Mouse (Mus musculus) induced T-regulatory cell, adult 2 months (primary cell): ENCODE measurements around the gene Pgs1.

ENCODE experiments used
- DNase-seq: peaks from one replicate; pipeline ENCODE4 v3.0.0-alpha.2; 2012; ENCODE audit warnings: low read depth

The Pgs1 gene

DNA sequence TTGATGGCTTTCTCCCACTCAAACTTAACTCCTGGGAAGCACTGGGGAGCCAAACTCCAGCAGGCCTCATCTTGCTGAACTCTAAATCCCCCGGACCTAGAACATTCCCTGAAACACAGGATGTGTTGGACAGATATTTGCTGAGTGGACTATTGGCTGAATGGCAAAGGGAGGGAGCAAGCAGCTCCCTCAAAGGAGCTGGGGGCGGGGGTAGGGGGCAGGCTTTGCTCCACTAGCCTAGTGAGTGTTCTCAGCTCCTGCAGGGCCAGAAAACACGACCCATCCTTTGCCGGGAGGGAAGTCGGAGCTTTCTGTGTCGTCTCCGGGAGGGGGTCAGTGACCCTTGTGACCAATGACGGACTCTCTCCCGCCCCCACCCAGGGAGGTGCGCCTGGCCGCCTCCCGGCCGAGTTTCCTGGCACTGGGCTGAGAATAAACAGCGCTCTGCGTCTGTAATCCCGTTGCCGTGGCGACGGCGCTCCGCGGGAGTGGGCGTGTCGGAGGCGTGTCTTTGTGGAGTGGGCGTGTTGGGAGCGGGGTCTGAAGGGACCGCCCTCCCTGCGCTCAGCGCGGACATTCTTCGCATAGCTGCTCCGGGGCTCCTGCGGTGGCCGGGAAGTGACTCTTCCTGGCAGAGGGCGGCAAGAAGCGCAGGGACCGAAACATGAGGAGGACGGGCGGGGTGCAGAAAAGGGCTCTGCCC lies 22.9 kb upstream of the Pgs1 start:
- DNase-seq = peak; percentile 97

DNA sequence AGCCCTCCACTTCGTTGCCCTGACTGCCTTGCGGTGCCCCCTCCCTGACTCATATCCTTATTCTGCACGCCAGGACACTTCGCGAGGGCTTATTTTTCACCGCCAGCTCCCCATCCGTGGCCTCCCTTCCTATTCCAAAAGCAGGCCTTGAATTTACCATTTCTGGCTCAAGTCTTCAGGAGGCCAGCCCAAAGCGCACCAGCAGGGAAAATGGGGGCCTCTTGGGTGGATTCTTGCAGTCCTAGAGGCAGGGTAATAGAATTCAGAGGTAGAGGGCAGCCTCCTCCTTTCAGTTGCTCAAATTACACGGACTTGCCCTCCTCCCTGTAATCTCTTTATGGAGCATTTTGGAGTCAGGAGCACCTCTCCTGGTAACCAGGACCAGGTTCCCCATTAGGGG lies 22.2 kb upstream of the Pgs1 start:
- DNase-seq = no peak

DNA sequence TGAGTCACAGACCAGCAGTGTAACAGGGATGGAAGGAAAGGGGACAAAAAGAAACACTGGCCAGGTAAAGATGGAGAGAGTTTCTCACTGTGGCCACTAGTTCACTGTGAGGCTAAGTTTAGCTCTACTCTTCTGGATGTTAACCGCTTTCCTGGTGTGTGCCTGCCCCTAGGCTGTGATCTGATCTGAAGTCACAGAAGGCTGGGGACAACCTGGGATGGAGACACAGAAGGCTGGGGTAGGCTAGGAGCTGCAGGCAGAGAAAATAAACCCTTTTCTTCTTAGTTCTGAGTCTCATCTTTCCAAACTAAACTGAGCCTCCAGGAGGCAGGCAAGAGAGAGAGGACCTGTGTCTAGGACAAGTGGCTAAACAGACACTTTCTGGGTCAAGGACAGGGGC lies 21.8 kb upstream of the Pgs1 start:
- DNase-seq = peak; percentile 62

DNA sequence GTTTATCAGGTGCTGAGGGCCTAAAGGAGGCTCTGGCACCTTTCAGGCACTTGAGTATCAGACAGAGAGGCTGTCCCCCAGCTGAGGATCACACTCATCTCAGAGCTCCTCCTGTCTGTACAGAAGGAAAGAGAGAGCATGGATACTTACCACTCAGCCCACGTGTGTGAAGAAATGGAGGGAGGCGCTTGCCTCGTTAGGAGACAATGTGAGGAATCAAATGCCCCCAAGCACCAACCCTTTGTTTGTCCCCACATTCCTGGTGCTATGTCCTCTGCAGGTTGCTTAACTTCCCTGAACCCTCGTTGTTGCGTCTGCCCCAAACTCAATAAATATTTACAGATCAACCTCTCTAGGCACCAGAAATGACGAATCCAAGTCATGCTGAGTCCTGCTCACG lies 21.0 kb upstream of the Pgs1 start:
- DNase-seq = peak; percentile 51

DNA sequence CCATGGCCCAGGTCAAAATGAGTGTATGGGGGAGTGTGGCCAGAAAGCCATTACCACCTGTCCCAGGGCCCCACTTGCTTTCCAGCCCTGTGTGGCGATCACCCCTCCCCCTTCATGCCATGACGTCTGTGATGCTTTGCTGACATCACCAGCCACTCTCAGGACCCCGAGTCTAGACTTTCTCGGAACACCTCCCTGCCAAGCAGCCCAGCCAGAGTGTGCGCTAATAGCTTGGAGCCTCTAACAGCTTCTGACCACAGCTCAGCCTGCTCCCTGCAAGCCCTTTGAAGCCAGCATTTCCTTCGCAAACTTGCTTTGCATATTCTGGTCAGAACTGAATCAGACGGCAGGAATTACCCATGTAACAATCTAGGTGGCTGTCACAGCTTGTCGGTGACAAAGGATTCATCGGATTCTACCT lies 20.5 kb upstream of the Pgs1 start:
- DNase-seq = peak; percentile 84

DNA sequence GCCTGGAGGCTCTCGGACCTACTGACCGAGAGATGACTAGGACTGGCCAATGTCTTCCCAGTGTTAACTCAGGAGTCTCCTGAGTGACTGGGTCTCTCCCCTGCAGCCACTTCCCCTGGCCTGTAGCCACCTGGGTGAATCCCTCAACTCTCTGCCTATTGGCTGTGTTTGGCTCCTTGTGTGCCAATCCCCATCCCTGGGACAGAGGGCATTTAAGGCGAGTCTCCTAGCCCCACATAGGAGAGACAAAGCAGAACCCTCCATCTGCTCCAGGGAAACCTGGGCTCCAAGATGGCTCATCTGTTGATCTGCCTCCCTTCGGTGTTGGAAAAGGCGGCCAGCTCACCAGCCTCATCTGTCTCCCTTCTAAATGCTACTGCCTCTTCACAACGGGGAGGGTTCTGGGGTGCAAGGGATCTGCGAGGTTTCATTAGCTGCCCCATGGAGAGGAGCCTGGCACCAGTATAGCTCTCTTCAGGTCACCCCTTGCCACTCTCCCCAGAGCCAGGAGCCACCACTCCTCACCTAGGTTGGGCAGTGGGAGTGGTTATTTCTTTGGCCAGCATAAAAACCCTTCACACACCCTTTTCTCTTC lies 19.5 kb upstream of the Pgs1 start:
- no peak for DNase-seq

DNA sequence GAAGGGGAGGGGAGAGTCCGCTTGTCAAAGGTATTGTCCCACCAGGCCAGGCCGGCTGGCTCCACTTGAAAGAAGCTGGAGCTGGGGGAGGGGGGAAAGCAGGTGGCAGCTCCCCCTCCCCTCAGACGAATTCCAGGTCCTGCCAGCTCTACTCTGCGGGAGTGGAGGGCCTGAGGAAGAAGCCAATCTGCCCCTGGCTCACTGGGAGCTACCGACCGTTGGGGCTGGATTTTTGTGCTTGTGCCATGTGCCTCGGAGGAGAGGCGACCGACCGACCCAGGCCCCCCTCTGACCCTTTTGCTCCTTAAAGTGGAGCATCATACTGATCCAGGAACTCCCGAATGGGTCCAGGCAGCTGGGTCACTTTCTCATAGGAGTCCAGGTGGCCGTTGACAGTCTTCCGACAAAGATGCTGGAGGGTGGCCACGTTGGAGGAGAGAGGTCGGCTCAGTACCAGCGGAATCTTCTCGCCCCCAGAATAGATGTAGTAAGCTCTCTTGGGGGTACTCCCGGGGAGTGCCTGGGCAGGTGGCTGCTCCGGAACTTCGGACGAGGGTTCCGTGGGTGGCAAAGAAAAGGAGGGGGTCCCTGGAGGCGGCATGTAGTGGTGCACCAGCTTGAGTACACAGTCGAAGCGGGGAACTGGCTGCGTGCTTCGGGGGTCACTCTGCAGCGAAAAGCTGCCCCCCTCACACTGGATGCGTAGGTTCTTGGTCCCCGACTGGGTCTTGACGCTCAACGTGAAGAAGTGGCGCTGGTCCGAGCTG lies 18.7 kb upstream of the Pgs1 start:
- DNase-seq = no peak

DNA sequence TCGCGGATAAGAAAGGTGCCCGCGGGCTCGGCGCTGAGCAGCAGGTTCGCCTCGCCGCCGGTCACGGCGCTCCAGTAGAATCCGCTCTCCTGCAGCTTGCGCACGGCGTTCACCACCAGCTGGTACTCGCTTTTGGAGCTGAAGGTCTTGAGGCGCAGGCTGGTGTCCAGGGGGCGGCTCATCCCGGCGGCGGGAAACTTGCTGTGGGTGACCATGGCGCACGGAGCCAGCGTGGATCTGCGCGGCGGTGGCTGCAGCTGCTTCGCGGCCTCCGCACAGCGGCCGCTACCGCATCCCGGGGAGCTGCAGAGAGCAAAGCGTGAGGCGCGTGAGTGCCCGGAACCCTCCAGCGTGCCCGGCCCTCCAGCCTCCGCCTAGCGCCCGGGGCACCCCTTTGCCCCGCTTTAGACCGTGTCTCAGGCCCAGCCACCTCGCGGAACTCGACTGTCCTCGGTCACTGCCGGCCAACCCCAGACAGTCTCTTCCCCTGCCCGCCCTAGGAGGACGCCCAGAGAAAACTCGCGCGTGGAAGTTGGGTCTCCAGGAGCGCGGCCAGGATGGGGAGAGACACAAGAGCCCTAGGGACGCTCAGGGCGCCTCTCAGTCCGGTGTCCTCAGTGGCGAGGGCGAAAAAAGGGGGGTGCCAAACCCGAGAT lies 17.9 kb upstream of the Pgs1 start:
- peak; percentile 69 for DNase-seq

DNA sequence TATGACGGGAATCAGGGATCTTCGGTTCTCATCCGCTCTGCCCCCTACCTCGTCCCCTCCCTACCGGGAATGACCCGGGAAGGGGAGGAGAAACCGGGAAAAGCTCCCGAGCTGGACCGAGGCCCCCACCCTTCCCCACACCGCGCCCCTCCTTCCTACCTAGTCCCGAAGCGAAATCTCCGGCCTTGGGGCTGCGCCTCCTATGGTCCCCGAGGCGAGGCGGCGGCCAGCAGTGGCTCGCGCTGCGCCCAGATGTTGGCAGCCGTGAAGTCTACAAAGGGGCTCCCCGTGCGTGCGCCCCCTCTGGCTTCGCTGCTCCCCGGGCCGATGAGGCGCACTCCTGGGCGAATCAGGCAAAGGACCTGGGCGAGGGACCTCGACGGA lies 17.4 kb upstream of the Pgs1 start:
- DNase-seq = no peak

DNA sequence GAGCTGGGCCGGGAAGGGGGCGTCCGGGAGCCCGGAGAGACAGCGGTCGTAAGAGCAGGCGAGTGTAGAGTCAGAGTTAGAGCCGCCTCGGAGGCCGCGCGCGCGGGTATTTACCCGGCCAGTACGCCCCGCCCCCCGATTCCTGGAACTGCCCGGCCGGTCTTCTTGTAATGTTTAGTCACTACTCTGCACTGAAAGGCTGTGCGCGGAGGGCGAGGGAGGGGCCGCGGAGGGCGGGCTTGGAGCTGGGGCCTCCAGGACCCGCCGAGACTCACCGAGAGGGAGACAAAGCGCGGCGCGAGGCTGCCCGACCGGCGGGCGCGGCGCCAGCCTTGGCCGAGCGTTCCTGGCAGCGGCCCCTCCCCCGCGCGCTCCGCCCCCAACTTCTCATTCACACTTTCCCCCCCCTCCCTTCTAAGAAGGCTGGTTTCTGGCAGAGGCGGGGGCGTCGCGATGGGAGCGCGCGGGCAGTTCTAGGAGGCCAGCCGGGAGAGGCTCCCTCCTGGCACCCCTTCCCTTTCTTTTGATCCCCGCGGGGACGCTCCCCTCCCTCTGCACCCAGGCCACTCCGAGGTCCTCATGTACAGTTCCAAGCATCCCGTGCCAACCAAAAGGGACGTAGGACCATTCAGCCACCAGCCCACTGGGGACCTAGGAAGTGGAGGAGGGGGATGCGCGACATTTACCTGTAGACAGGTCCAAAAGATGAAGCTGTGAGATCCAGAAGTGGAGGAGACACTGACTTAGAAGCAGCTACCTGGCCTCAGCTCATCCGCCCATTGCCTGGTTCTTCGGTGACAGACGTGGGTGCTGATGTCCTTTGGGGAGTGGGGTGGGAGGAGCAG lies 16.8 kb upstream of the Pgs1 start:
- peak; percentile 95 for DNase-seq

DNA sequence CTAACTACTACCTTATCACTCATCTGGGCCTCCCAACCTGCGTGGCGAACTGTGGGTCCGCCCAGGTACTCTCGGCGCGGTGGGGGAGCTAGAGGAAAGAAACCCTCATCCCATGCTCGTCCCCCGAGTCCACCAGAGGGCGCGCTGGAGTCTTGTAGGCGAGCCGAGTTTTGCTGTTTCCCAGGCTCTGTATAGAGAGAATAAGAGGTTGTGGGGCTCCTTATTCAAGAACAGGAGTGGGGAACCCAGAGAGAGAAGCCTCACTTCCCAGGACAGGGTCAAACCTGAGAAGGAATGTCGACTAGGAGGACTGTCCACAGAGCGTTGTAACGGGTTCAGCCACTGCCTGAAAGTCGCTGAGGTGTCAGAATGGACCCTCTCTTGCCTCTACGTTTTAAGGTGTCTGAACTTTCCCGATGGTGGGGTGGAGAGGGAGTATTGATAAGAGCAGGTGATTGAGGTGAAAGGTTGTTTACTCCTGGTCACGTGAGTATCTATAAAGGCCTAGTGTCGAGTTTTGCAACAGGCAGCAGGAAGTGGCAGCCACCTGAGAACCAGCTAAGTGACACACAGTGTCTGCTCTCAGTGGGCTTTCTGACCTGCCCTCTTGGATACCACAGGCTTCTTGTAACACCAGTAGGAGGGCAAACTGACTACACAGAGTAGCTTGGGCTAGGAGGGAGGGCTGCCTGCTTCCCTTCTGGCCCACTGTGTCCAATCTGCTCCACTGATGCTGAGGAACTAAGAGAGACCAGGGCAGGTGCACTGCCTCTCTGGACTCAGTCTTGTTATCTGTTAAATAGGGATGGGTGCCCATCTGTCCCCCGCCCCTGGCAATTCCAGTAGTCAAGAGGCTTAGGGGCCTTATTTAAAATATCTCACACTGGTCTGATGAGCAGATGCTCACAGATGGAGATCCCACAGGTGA lies 15.9 kb upstream of the Pgs1 start, which contains the start of gene Socs3:
Socs3 (minus strand) TSS at position 103 of the 928 bp plus-strand sequence.
- peak; percentile 99 for DNase-seq

DNA sequence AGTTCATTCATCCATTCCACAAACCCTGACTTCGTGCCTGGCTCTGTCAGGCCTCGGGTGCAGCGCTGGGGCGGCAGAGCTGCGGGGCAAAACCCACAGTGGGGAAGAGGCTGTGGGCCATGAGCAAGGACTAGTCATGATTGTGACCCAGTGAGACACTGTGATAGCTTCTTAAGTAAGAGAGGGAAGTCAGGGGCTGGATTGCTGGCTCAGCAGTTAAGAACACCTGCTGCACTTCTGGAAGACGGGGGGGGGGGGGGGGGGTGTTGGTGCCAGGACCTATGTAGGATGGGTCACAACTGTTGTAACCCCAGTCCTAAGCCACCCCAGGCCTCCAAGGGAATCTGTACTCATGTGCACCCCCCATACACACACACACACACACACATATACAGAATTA lies 15.0 kb upstream of the Pgs1 start:
- no peak for DNase-seq

DNA sequence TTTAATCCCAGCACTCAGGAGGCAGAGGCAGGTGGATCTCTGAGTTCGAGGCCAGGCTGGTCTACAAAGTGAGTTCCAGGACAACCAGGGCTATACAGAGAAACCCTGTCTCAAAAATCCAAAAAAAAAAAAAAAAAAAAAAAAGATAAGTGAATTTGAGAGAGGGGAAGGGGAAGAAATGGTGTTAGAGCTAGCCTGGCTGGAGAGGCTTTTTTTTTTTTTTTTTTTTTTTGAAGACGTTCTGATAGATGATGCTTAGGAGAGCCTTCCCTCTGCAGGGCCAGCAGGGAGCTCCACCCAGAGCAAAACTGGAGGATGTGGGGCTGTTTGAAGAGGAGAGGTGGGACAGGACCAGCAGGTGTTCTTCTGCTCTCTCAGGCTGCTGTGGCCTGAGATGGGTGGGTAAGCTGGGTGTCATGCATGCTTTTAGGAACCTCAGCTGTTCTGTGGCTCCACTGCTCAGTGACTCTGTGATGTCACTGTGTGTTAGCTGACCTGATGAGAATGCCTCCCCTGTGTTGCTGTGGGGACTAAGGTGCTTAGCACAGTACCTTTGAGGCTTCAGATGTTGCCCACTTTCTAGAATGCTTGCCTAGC lies 14.3 kb upstream of the Pgs1 start:
- DNase-seq = no peak

DNA sequence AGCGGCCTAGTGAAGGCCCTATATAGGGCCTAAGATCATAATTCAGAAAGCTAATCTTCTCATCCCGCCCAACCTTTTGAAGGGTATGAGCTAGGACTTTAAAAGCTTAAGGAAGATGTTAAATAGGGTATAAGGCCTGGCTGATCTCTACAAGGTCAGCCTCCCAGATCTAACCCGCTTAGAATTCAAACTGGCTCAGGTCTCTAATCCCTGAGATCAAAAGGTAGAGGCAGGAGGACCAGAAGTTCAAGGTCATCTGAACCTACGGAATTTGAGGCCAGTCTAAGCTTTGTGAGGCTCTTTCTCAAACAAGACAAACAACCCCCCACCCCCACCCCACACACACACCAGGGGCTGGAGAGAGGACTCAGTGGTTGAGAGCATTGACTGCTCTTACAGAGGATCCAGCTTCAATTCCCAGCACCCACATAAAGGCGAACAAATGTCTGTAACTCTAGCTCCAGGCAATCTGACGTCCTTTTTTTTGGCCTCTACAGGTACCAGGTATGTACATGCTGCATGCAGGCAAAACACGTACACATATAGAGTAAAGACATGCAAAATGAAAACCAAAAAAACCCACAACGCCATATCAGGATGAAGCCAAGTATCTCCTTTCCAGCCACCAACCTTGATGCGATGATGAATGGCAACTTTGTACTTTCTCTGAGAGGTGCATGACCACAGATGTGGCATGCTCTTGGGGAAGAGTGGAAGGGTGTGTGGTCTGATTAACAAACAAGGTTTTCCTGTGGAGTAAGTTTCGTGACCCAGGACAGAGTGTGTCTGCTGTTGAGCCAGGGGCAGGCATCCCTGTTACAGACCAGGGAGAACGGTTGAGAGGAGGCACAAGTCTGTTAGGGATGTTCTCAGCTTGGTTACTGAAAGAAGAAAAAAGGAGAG lies 13.2 kb upstream of the Pgs1 start:
- no peak for DNase-seq

DNA sequence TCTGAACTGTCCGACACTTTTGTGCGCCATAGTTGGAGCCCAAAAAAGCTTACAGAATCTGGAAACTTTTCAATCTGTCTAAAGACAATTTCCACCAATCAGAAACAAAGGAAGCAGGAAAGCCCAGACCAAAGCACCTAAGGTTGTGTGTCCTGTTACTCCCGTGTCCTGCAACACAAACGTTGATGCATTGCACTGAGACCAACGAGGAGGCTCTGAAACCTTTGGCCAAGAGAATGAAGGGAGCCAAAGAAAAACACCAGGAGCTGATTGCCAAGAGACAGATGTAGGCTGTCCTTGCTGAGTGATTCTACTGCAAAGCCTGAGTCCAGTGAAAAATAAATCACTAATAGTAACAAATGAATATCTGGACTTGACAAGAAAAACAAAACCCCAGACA lies 12.5 kb upstream of the Pgs1 start:
- no peak for DNase-seq

DNA sequence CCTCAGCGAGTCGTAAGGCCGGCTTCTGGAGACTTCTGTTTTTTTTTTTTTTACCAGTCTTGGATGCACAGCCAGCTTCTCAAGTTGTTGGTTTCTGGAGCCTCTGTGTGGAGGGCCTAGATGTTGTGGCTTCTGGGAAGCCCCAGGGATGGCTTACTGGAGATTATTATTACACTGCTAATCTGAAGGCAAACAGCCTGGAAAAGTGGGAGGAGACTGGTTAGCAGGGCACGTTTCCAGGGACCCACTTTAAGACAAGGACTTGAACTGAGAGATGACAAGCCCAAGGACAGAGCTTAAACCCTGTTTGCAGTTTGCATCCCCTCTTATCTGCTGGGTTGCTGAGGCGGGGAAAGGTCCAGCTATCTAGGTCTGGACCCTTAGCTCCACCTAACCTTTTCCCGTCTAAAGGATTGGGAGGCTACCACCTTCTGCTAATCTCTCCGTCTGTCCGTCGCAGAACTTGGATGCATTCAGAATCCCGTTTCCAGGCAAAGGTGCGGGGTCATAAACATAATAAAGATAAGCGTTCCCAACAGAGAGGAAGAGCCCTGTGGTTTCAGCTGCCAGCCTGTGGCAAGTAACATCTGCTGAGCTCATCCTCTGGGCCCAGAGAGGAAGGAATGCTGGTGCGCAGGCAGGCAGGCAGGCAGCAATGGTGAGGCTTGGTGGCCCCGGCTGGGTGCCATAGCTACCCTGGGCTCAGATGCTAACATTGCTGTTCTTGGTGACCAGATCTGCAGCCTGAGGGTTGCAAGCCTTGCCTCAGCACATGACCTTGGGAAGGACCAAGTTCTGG lies 11.6 kb upstream of the Pgs1 start:
- DNase-seq = no peak

DNA sequence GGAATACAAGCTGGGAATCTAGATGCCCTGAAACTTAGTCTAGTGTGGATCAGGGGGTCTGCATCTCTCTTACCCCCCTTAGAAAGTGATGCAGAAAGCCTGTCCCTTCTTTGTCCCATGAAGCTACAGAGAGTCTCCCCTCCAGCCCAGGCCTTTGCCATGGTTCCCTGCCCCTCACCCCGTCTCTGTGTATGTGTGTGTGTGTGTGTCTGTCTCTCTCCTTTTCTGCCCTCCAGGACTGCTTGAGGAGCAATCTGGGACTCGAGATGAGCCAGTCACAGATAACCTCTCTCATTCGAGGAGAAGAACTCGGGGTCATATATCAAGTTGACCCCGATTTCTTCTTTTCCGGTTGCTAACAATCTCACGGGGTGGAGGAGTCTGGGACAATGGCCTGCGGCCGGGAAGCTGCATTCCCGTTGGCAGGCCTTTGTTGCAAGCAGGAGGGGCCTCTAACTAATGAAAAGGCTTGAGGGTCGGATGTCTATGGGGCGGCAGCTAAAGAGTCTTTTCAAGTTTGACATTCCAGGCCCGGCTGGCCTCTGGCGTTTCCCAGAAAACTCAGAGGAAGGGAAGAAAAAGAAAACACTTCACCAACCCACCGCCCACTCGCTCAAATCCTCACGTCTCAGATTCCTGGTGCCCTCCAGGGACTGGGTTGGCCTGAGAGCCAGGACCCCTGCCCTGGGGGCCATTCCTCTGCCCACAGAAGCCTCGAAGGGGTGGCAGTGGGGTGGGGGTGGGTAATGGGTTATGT lies 10.7 kb upstream of the Pgs1 start:
- DNase-seq = no peak
